Mouse (Mus musculus): ENCODE measurements around the gene Smim5. TPM values are rescaled to one million over a fixed set of nuclear protein-coding genes. Genes with fewer than 3 reads are reported as not detected.
"Not testable (repeated sequence)": the region's sequence is repeated elsewhere in the genome, so short reads cannot be mapped to it uniquely, and the experiment has no call there.

The Smim5 gene
- 1 to 10 TPM in 2 of 3 experiments, under 1 TPM in 1; 0.40 to 1.4 (median 1.1) TPM for polyA plus RNA-seq (2017; shearing (Covaris generic))

DNA sequence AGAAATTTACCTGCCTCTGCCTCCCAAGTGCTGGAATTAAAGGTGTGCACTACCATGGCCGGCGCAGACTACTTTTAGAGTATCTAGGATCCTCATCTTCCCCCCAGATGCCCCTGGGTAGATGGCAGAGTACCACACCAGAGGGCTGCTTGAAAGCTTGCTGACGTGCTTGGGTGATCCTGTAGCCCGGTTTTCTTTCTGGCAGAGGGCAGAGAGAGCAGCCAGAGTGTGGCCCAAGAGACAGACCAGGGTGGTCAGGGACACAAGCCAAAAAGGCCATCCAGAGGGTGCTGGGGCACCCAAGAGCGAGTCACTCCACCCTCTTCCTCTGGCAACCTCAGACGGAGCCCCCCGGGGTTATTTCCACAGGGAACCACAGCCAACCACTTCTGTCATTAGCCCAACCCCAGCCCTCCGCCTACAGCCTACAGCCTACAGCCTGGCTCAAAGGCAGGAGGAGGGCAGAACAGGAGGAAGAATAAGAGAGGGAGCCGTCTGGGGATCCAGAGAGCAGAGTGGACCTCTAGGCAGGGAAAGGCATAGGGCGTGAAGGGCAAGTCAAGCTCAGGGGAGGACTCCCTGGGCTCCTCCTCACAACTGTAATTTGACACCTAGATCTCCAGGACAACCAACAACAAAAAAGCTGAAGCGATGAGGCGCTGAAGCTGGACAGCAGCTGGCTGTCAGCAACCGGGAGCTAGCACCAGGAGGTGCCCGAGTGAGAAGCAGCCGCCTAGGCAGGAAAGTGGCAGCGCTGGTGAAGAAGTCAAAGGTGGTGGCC lies at the start of gene Smim5:
Gene Smim5, plus strand, starts transcription at position 481 of the 781 bp plus-strand sequence.
- no peak for ATAC-seq

- ATAC-seq: no peak
Observed at GRCm38 (mm10) chr11:115854674-115855073, 45.1 kb upstream of the Smim5 start.

- not testable (repeated sequence) for ATAC-seq
Observed at GRCm38 (mm10) chr11:115857146-115857545, 42.6 kb upstream of the Smim5 start.

GRCm38 (mm10) chr11:115857936-115858335 lies 41.8 kb upstream of the Smim5 start:
- no peak for ATAC-seq

GRCm38 (mm10) chr11:115858354-115858753 lies 41.4 kb upstream of the Smim5 start, which contains the start of gene Myo15b:
Myo15b (plus strand) TSS chr11:115858406.
- ATAC-seq: no peak

GRCm38 (mm10) chr11:115859143-115859945 lies 40.4 kb upstream of the Smim5 start:
- ATAC-seq: peak; percentile 76

GRCm38 (mm10) chr11:115863895-115864294 lies 35.9 kb upstream of the Smim5 start:
- ATAC-seq: no peak

GRCm38 (mm10) chr11:115869393-115869792 lies 30.4 kb upstream of the Smim5 start:
- ATAC-seq: no peak

GRCm38 (mm10) chr11:115872437-115872836 lies 27.3 kb upstream of the Smim5 start:
- no peak for ATAC-seq

- no peak for ATAC-seq
Observed at GRCm38 (mm10) chr11:115875935-115876334, 23.8 kb upstream of the Smim5 start.

DNA sequence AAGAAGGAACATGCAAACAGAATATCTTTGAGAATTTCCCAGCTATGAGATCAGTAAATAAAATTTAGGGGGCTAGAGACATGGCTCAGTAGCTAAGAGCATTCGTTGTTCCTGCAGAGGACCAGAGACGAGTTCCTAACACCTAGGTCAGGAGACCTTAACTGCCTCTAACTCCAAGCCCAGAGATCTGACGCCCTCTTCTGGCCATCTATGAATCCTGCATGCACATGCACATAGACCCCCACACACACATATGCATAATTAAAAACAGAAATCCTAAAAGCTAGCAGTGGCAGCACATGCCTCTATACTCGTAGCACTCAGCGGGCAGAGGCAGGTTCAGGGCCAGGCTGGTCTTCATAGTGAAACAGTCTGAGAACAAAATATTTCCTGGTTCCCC lies 23.3 kb upstream of the Smim5 start:
- no peak for ATAC-seq

DNA sequence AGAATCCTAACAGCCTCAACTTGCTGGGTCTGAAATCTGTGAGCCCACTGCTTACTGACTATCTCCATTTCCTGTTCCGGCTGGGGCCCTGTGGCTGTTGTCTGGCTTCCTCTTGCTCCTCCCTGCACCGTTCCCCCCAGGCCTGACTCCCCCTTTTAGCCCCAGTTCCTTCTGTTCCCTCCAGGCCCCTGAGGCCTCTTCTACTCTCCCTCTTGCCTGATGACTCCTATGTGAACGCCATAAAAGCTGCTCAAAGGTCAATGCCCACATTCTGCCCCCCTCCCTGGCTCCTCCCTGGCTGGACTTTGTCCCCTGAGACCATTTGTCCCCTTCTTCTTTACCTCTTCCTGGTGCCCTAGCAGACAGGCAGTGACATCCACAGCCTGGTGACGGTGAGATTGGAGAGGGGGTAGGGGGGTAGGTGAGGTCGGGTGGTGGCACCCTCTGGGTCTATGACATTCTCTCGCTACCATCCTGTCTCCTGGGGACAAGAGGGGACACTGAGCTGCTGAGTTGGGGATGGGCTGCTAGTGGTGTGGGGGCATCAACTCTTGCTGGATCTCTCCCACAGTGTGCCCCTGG lies 22.5 kb upstream of the Smim5 start:
- ATAC-seq: no peak

DNA sequence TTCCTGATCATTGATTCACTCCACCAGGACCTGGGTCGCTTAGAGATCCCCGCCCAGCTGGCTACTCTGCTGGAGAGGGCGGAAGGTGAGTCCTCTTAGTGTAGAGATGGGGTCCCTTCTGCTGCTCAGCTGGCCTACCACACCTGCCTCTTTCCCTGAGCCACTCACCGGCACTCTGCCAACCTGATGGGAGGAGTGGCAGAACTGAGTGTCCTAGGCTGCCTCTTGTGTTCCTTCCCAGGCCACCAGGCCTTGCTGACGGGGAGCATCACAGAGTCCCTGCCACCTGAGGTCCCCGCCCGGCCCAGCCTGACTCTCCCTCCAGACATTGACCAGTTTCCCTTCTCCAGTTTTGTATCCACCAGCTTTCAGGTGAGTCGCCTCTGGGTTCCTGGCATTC lies 21.7 kb upstream of the Smim5 start:
- no peak for ATAC-seq

- ATAC-seq: no peak
Observed at GRCm38 (mm10) chr11:115881002-115881401, 18.8 kb upstream of the Smim5 start.

DNA sequence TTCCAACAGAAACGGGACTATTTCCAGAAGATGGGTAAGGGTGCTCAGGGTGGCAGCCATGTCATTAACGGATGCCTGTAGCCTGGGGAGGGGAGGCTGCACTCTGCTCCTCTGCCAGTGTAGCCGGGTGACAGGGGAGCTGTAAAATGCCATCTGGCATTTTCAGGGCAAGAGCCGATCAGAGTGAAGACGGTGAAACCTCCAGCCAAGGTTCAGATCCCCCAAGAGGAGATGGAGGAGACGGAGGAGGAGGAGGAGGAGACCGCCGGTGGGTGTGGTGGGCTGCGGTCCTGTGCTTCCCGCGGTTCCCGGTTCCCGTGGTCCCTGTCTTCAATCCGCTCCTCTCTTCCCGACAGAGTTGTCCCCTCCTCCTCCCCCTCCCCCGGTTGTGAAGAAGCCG lies 16.5 kb upstream of the Smim5 start:
- no peak for ATAC-seq

DNA sequence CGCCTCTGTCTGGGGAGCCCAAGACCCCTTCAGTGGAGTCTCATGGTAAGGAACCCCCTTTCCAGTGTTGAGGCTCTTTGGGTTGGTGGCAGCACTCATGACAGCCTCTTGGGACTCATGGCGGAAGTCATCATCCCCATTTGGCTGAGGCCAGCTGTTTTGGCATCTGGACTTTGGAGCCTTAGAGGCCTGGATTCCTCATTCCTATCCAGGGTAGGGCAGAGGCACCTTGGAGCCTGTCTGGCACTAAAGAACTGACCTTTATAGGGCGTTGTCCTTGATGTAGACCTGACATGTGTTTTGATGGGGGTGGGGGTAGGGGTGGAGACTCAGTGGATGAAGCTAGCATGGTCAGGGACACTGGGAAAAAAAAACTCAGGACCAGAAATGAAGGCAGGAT lies 15.4 kb upstream of the Smim5 start:
- ATAC-seq: no peak

GRCm38 (mm10) chr11:115885281-115885680 lies 14.5 kb upstream of the Smim5 start:
- ATAC-seq: no peak

GRCm38 (mm10) chr11:115886446-115886845 lies 13.3 kb upstream of the Smim5 start:
- ATAC-seq: no peak

DNA sequence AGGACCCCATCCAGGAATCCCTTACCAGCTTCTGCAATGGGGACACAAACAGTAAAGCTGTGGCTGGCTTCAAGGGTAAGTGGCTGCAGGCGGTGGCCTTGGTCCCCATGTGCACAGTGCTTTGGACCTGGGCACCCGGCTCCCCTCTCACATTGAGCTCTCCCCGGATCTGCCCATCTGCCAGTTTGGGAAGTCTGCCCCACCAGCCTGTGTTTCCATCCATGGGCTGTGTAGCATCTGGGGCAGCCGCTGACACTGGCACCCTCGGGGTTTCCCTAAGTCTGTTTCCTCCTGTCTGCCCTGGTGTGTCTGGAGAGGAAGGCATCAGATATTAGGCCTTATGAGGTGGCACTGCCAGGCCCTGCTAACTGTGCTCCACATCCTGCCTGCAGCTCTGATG lies 11.7 kb upstream of the Smim5 start:
- ATAC-seq: no peak

- ATAC-seq: no peak
Observed at GRCm38 (mm10) chr11:115889159-115889558, 10.6 kb upstream of the Smim5 start.

DNA sequence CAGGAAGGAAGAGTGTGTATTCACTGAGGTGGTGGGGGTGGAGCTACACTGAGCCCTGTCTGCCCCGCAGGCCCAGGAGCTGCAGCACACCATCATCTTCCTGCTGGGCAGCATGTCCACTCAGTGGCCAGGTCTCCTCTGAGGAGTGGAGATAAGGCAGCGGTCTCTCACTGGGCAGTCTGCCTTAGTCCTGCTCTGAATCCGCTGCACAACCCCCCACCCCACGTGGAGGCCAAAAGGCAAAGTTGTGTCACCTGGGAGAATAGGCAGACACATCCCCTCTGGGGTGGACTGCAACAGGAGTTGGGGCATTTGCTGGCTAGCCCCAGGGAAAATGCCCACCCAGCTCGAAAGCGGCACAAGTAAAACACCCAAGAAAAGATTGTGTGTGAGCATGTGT lies 7.6 kb upstream of the Smim5 start:
- ATAC-seq: no peak

GRCm38 (mm10) chr11:115893071-115893470 lies 6.7 kb upstream of the Smim5 start:
- no peak for ATAC-seq

GRCm38 (mm10) chr11:115894755-115895520 lies 4.8 kb upstream of the Smim5 start:
- ATAC-seq: no peak
